Mouse (Mus musculus) hindbrain, embryonic 16.5 days (tissue): ENCODE data around the gene Cd24a. TPM values are rescaled to one million over a fixed set of nuclear protein-coding genes. Genes with fewer than 3 reads are reported as not detected.

Experiments used
- ATAC-seq: fragments of 200-750 bp; cut with Nextera tagmentation; 2 replicates; pipeline ENCODE4 v1.8.0; 2017; ENCODE audit warnings: moderate TSS enrichment, moderate library complexity
- H3K27ac ChIP-seq: fragments of 300-500 bp; sonication (generic); 2 replicates; pipeline ENCODE4 v1.5.1; 2014; ENCODE audit warnings: low read depth, mild to moderate bottlenecking, control low read depth, low read length, moderate library complexity
- H3K27me3 ChIP-seq: fragments of 300-500 bp; sonication (generic); replicated peaks from 2 replicates; pipeline ENCODE4 v1.6.1; 2014; ENCODE audit warnings: low read length; ENCODE audit not compliant: control insufficient read depth, insufficient read depth
- H3K36me3 ChIP-seq: fragments of 300-500 bp; sonication (generic); 2 replicates; pipeline ENCODE4 v1.6.1; 2014; ENCODE audit warnings: mild to moderate bottlenecking, low read length, moderate library complexity, mixed read lengths; ENCODE audit not compliant: control insufficient read depth, insufficient read depth
- H3K4me1 ChIP-seq: fragments of 300-500 bp; sonication (generic); 2 replicates; pipeline ENCODE4 v1.6.1; 2014; ENCODE audit warnings: low read depth, low read length; ENCODE audit not compliant: control insufficient read depth, insufficient read depth
- H3K4me2 ChIP-seq: fragments of 300-500 bp; sonication (generic); 2 replicates; pipeline ENCODE4 v1.6.1; 2014; ENCODE audit warnings: mild to moderate bottlenecking, low read length, control low read depth, moderate library complexity
- H3K4me3 ChIP-seq: fragments of 300-500 bp; sonication (generic); 2 replicates; pipeline ENCODE4 v1.5.1; 2014; ENCODE audit warnings: mild to moderate bottlenecking, low read length, control low read depth, moderate library complexity
- H3K9ac ChIP-seq: fragments of 300-500 bp; sonication (generic); 2 replicates; pipeline ENCODE4 v1.6.1; 2014; ENCODE audit warnings: low read depth, mild to moderate bottlenecking, control low read depth, low read length, moderate library complexity
- H3K9me3 ChIP-seq: fragments of 300-500 bp; sonication (generic); 2 replicates; pipeline ENCODE4 v1.6.1; 2014; ENCODE audit warnings: mild to moderate bottlenecking, low read length, moderate library complexity; ENCODE audit not compliant: control insufficient read depth
- WGBS: fragments of 180-500 bp; shearing (Covaris S2); extraction: QIAGEN DNeasy Blood & Tissue Kit; methylation state at CpG from one replicate; pipeline ENCODE4 v1.1.7; 2014; 5-methylcytosine and 5-hydroxymethylcytosine counted together
- polyA plus RNA-seq: library from polyadenylated mRNA; unstranded; fragments of >200 nt; fragmentation: Nextera tagmentation; extraction: Ambion mirVana; gene quantifications from 2 replicates; pipeline ENCODE4 v1.2.1, GENCODE M21; 2015

Gene Cd24a
- polyA plus RNA-seq, 1 experiment from 2014 or later, result 546 TPM

DNA sequence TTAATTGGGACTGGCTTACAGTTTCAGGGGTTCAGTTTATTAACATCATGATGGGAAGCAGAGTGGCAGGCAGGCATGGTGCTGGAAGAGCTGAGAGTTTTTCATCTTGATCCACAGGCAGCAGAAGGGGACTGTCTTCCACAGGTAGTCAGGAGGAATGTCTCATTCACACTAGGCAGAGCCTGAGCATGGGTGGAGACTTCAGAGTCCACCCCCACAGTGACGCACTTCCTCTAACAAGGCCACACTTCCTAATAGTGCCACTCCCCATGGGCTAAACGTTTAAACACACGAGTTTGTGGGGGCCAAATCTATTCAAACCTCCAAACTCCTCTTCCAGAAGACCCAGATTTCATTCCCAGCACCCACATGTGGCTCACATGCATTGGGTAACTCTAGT lies 16.8 kb downstream of the Cd24a start:
- no peak overlapping the region for H3K27ac ChIP-seq
- no peak overlapping the region for H3K4me3 ChIP-seq
- no peaks in the 10 kb centered on the region for H3K4me1 ChIP-seq
- no peaks in the 10 kb centered on the region for H3K27me3 ChIP-seq
- H3K9me3 ChIP-seq, result no peaks in the 10 kb centered on the region
- WGBS, result 69% methylated on average over 3 of the region's 3 CpGs
- H3K4me2 ChIP-seq, result no peak overlapping the region
- no peak overlapping the region for H3K9ac ChIP-seq
- no peaks in the 10 kb centered on the region for H3K36me3 ChIP-seq
- no peak for ATAC-seq

DNA sequence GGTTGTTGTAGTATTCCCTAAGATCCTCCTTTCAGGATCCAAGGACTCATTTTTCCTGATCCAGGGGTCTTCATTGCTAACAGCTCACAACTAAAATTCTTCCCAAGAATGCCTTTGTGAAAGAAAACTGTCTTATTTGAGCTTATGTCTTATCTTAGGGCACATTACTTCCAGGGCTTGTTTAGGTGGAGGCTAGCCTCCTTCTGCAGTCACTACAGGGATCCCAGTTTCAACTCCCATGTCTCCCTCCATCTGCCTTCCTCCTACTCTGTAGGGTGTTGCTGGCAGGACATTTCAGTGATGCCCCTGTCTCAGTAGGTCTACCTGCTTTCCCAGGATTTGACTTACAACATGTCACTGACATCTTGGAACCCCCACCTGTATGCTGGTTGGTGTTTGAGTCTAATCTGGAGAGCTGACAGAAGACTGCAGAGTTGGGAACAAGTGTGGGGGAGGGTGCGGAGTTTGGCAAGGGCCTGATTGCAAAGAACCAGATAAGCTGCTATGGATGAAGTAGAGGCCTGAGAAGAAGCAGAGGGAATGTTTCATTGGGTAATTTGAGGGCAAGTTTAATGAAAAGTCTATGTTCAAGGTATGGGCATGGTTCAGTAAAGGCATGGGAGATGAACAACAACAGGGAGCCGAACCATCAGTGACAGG lies 20.1 kb downstream of the Cd24a start:
- H3K4me1 ChIP-seq, result no peaks in the 10 kb centered on the region; the same call in 1 of the 2 replicates
- H3K4me3 ChIP-seq, result no peak overlapping the region
- no peaks in the 10 kb centered on the region for H3K36me3 ChIP-seq
- 97% methylated on average over 2 of the region's 2 CpGs for WGBS
- no peak overlapping the region for H3K4me2 ChIP-seq
- ATAC-seq, result no peak
- no peak overlapping the region for H3K27ac ChIP-seq
- no peak overlapping the region for H3K9ac ChIP-seq
- no peaks in the 10 kb centered on the region for H3K27me3 ChIP-seq
- no peaks in the 10 kb centered on the region for H3K9me3 ChIP-seq

- H3K4me3 ChIP-seq, result no peak overlapping the region
- no peaks in the 10 kb centered on the region for H3K27me3 ChIP-seq
- 87% methylated on average over 1 of the region's 1 CpGs for WGBS
- no peak overlapping the region for H3K4me2 ChIP-seq
- no peak overlapping the region for H3K27ac ChIP-seq
- H3K36me3 ChIP-seq, result no peaks in the 10 kb centered on the region
- no peak for ATAC-seq
- H3K9ac ChIP-seq, result no peak overlapping the region
- H3K9me3 ChIP-seq, result no peaks in the 10 kb centered on the region
- no peaks in the 10 kb centered on the region; the same call in 1 of the 2 replicates for H3K4me1 ChIP-seq
Measured at GRCm38 (mm10) chr10:43601039-43601438, 23.0 kb downstream of the Cd24a start.

GRCm38 (mm10) chr10:43601511-43602396 lies 23.7 kb downstream of the Cd24a start:
- H3K4me3 ChIP-seq, result no peak overlapping the region
- ATAC-seq, result peak; percentile 78

DNA sequence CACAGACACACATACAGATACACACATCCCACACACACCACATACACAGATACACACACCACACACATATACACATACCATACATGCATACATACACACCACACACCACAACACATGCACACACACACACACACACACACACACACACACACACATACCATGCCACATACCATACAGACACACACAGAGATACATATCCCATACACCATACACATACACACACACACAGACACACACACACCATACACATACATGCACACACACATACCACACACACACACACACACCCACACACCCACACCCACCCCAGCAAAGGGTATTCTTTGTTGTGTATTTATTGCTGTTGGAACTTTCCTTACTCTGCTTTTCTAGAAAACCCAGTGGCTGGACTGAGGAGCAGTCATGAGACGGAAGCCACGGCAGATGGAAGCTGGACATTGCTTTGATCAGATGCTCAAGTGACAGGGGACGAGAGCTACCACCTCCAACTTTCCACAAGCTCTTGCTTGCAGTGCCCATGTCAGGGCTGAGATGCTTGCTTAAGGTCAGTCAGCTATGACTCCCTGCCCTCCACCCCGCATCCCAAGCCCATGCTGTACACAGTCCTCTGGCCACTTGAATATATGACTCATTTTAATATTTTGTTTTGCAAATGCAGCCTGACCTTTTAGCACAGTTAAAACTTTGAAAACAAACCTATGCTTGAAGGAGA lies 26.0 kb downstream of the Cd24a start:
- Histone ChIP-seq H3K9me3 (no peaks in the 10 kb centered on the region), H3K4me2 (no peak overlapping the region), H3K36me3 (no peaks in the 10 kb centered on the region), H3K9ac (no peak overlapping the region), H3K27me3 (no peaks in the 10 kb centered on the region), H3K27ac (no peak overlapping the region), H3K4me1 (no peaks in the 10 kb centered on the region; the same call in 1 of the 2 replicates), H3K4me3 (no peak overlapping the region)
- 88% methylated on average over 4 of the region's 4 CpGs for WGBS
- ATAC-seq, result no peak

More at GRCm38 (mm10) chr10:43601511-43602396, 23.7 kb downstream of the Cd24a start:
- Histone ChIP-seq H3K27ac (peak overlapping the region; percentile 3; the same call in 1 of the 2 replicates), H3K4me1 (no peaks in the 10 kb centered on the region; the same call in 1 of the 2 replicates), H3K9me3 (no peaks in the 10 kb centered on the region), H3K27me3 (no peaks in the 10 kb centered on the region), H3K4me2 (peak overlapping the region; percentile 16; the same call in 1 of the 2 replicates), H3K9ac (no peak overlapping the region), H3K36me3 (no peaks in the 10 kb centered on the region)
- WGBS, result 35% methylated on average over 14 of the region's 14 CpGs

DNA sequence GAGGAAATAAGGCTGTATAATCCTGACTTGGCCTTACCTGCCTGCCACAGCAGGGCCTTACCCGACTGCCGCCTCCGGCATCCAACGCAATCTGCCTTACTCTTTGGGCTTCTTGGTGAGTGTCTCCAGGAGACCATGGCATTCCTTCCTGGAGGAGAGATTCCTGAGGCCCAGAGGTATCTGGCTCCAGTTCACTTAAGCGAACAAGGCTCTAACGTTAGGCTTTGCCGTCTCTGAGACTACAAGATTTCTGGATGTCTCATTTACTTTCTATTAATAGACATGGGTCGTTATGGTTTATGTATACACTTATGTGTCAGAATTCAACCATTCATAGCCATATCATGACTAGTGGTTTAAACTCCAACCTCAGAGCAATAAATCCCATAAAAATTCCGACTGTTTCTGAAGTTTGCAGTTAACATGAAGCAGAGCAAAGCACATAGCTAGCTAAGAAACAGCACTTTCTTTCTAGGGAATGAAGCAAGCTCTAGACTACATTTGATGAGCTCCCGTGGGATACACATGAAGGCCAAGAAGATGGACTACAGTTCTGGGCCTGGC lies 26.7 kb downstream of the Cd24a start:
- no peak for ATAC-seq
- H3K4me3 ChIP-seq, result no peak overlapping the region
- H3K9me3 ChIP-seq, result no peaks in the 10 kb centered on the region
- no peak overlapping the region for H3K27ac ChIP-seq
- no peak overlapping the region for H3K4me2 ChIP-seq
- no peak overlapping the region for H3K9ac ChIP-seq
- WGBS, result 85% methylated on average over 10 of the region's 10 CpGs
- no peaks in the 10 kb centered on the region for H3K27me3 ChIP-seq
- H3K36me3 ChIP-seq, result no peaks in the 10 kb centered on the region
- no peaks in the 10 kb centered on the region; the same call in 1 of the 2 replicates for H3K4me1 ChIP-seq

DNA sequence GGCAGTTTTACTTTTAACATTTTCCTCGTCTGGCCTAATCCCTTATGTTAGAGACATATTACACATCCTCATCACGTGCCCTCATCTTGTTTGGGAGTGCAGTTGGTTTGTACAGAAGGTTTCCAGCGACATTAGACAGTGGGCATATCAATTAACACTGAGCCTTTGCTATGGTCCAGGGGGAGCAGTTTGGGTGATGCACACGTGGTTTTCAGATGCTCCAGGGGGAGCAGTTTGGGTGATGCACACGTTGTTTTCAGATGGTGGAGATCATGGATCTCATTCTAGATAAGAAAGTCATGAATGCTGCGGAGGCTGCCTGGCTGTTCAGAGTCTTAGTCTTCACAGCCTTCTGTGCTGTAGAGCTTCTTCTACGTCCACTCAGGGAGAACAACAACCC lies 27.8 kb downstream of the Cd24a start:
- ATAC-seq, result no peak
- Histone ChIP-seq H3K4me3 (no peak overlapping the region), H3K9me3 (no peaks in the 10 kb centered on the region), H3K27ac (no peak overlapping the region), H3K27me3 (no peaks in the 10 kb centered on the region), H3K4me1 (no peaks in the 10 kb centered on the region; the same call in 1 of the 2 replicates), H3K36me3 (no peaks in the 10 kb centered on the region), H3K4me2 (no peak overlapping the region), H3K9ac (no peak overlapping the region)
- WGBS, result 78% methylated on average over 7 of the region's 7 CpGs

- WGBS, result 88% methylated on average over 5 of the region's 5 CpGs
- ATAC-seq, result no peak
- Histone ChIP-seq H3K27ac (no peak overlapping the region), H3K4me3 (no peak overlapping the region), H3K9ac (no peak overlapping the region), H3K9me3 (no peaks in the 10 kb centered on the region), H3K36me3 (no peaks in the 10 kb centered on the region), H3K27me3 (no peaks in the 10 kb centered on the region), H3K4me1 (no peaks in the 10 kb centered on the region), H3K4me2 (no peak overlapping the region)
Measured at GRCm38 (mm10) chr10:43609507-43609906, 31.4 kb downstream of the Cd24a start.
